Mouse (Mus musculus): Measurements from ENCODE around the gene Upk1b. TPM values are rescaled to one million over a fixed set of nuclear protein-coding genes. Genes with fewer than 3 reads are reported as not detected.
A peak's percentile ranks its signal among the peaks of the same experiment; 100 is the strongest.

Upk1b gene
- polyA plus RNA-seq, 1 experiment from 2014 or later, result 19.3 TPM

DNA sequence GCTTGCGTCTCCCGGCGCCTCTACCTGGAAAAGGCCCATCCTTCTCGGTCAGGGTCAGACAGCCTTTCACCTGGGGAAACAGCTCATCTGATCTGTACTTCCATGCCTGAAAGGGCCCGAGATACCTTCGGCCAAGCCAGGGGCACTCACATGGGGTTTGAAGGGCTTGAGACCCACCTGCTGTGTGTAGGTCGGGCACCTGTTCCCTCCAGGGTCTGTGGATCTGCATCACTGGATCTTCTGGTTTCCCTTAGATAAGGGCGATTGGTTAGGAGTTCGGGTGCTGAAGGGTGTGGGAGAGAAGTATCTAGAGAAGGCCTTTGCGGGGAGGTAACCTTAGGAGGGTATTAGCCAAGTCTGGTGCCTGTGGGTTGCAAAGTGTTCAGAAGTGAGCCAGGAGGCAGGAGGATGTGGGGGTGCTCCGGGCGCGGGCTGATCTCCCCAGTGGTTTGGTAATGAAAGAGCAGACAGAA lies 57.4 kb downstream of the Upk1b start:
- Histone ChIP-seq H3K27me3 (replicated peaks) (no peaks in the 10 kb centered on the region), H3K4me2 (peak overlapping the region; percentile 97), H3K4me1 (peaks cover 18% of the 10 kb centered on the region), H3K4me3 (peak overlapping the region; percentile 76), H3K27ac (replicated peaks) (peak overlapping the region; percentile 80), H3K9me3 (no peaks in the 10 kb centered on the region; the same call in 1 of the 2 replicates), H3K36me3 (peaks cover 8% of the 10 kb centered on the region), H3K9ac (peak overlapping the region; percentile 90)
- under 1% methylated on average over 13 of the region's 13 CpGs for WGBS
- peak; percentile 21; the same call in 1 of the 2 replicates for ATAC-seq (ENCODE audit: extremely low read depth, insufficient number of reproducible peaks, low FRiP score, low TSS enrichment)

DNA sequence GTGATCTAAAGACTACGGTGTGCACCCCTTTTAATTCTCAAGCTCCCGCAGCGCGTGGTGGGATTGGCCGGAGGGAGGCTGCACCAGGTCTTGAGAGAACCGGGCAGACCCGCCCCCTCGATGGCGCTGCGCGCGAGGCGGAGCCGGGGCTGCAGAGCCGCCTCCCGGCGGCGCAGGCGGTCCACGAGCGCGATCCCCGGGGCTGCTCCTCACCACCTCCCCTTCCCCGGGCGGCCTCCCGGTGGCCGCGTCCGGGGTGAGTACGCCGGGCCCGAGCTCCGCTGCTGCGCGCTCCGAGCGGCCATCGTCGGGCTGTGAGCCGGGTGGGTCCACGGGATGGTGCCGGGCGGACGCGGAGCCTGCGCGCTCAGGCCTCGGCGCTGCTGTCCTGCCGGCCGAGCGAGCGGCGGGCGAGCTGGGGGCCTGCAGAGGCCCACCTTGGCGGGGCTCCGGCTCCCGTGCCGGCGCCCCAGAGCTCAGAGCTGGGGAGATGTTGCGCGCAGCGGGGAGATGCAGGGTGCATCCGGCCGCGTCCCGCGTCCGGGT lies 57.9 kb downstream of the Upk1b start, which contains the start of gene B4galt4:
B4galt4 (plus strand) TSS at position 152 of the 546 bp plus-strand sequence.
- Histone ChIP-seq H3K9ac (peak within 1 kb of the TSS; percentile 90), H3K9me3 (no peaks in the 10 kb centered on the region; the same call in 1 of the 2 replicates), H3K36me3 (peaks cover 8% of the 10 kb centered on the region), H3K4me3 (peak within 1 kb of the TSS; percentile 76), H3K4me1 (peaks cover 18% of the 10 kb centered on the region), H3K27ac (replicated peaks) (peak within 1 kb of the TSS; percentile 80), H3K27me3 (replicated peaks) (no peaks in the 10 kb centered on the region), H3K4me2 (peak within 1 kb of the TSS; percentile 97)
- peak; percentile 90 for ATAC-seq (ENCODE audit: extremely low read depth, insufficient number of reproducible peaks, low FRiP score, low TSS enrichment)
- WGBS, result under 1% methylated on average over 69 of the region's 69 CpGs

DNA sequence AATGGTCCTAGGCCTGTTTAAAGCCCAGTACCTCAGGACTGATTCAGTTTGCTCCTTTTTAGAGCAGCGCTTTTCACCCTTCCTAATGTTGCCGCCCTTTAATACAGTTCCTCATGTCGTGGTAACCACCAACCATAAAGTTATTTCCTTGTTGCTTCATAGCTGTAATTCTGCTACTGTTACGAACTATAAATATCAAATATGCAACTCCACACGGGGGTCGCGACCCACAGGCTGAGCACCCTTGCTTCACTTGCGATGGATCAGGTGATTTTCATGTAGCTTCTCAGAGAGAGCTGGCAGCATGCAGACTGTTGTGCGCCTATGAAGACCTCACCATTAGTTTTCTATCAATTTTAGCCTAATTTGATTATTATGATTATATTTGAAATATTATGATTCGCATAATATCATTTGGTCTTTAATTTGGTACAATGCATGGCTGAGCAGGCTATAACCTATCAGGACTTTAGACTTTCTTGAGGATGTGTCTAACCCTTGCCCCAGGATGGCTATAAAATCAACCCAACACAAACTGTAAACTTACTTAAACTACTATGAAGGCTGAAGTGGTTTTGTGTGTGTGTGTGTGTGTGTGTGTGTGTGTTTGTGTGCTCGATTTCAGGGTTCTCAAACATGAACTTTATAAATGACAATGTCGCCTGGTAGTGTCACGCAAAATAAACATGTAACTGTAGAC lies 58.8 kb downstream of the Upk1b start:
- H3K4me2 ChIP-seq, result peak overlapping the region; percentile 97
- 79% methylated on average over 13 of the region's 13 CpGs for WGBS
- peaks cover 8% of the 10 kb centered on the region for H3K36me3 ChIP-seq
- ATAC-seq (ENCODE audit: extremely low read depth, insufficient number of reproducible peaks, low FRiP score, low TSS enrichment), result no peak
- peak overlapping the region; percentile 76 for H3K4me3 ChIP-seq
- peak overlapping the region; percentile 90 for H3K9ac ChIP-seq
- no peaks in the 10 kb centered on the region for H3K27me3 ChIP-seq (replicated peaks)
- H3K9me3 ChIP-seq, result no peaks in the 10 kb centered on the region; the same call in 1 of the 2 replicates
- no peak overlapping the region for H3K27ac ChIP-seq (replicated peaks)
- H3K4me1 ChIP-seq, result peaks cover 18% of the 10 kb centered on the region

DNA sequence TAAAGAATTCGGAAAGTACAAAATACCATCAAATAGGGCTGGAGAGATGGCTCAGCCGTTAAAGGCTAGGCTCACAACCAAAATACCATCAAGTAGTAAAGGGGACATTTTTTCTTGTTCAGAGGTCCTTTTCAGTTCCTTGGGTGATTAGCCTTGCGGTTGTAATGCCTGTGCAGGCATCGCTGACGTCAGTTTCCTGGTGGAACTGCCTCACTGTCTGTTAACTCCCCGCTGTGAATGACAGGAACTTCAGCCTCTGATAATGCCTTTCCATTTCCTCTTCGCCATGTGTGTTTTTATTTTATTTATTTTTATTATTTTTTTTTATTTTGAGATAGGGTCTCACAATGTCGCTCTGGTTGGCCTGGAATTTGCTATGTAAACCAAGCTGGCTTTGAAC lies 69.2 kb downstream of the Upk1b start:
- Histone ChIP-seq H3K27ac (replicated peaks) (peak overlapping the region; percentile 80), H3K9me3 (no peaks in the 10 kb centered on the region), H3K4me3 (no peak overlapping the region), H3K4me1 (peaks cover 18% of the 10 kb centered on the region), H3K9ac (no peak overlapping the region), H3K36me3 (no peaks in the 10 kb centered on the region), H3K4me2 (peak overlapping the region; percentile 58), H3K27me3 (replicated peaks) (no peaks in the 10 kb centered on the region)
- no peak for ATAC-seq (ENCODE audit: extremely low read depth, insufficient number of reproducible peaks, low FRiP score, low TSS enrichment)
- WGBS, result 44% methylated on average over 8 of the region's 8 CpGs

DNA sequence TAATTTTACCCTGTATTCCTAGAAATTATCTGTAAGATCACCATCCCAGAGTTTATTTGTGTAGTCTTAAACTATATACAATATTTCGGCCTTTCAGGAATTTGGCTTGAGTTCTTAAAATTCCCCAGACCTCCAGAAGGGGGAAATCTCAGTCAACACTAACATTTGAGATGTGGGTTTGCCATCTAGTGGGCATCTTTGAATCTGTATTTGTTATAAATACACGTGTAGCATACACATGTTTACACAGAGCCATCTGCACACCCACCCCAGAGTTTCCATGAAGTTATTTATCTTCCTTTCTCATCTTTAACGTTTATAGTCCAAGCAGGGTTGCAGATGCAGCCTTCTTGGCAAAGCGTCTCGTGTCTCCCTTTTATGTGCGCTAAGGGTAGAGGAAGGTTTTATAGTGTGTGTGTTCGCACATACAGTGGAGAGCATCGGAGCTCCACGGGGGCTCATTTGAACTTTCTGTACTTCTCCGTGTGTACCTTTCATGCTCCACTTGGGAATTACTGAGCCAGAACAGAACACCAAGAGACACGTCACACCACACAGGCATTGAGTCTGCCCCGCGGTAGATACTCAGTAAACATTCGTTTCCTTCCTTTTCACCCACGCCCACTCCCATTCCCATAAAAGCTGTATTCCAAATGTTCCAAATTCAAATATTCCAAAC lies 70.4 kb downstream of the Upk1b start:
- no peak overlapping the region for H3K9ac ChIP-seq

DNA sequence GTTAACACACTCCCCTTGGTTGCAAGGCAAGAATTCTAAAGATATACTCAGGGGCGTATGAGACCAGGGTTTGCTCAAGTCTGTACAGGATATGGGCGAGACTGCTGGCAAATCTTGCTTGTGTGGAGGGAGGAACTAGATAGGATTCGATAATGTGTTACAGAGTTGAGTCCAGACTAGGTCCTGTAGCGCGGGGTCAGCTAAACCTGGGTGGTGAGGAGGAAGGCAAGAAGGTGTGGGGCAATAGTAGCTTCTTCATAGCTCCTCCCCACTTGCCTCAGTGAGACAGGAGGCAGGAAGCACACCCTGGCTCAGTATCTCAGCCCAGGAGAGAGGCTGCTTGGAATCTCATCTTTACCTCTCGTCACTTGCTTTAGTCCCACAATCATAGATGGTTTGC lies 71.0 kb downstream of the Upk1b start:
- no peaks in the 10 kb centered on the region for H3K27me3 ChIP-seq (replicated peaks)
- 54% methylated on average over 6 of the region's 6 CpGs for WGBS

More for the DNA sequence above, 70.4 kb downstream of the Upk1b start:
- Histone ChIP-seq H3K27ac (replicated peaks) (peak overlapping the region; percentile 80), H3K36me3 (no peaks in the 10 kb centered on the region), H3K4me3 (peak overlapping the region; percentile 24), H3K9me3 (no peaks in the 10 kb centered on the region), H3K4me2 (peak overlapping the region; percentile 58), H3K4me1 (peaks cover 18% of the 10 kb centered on the region), H3K27me3 (replicated peaks) (no peaks in the 10 kb centered on the region)
- ATAC-seq (ENCODE audit: extremely low read depth, insufficient number of reproducible peaks, low FRiP score, low TSS enrichment), result no peak
- WGBS, result 48% methylated on average over 15 of the region's 15 CpGs

DNA sequence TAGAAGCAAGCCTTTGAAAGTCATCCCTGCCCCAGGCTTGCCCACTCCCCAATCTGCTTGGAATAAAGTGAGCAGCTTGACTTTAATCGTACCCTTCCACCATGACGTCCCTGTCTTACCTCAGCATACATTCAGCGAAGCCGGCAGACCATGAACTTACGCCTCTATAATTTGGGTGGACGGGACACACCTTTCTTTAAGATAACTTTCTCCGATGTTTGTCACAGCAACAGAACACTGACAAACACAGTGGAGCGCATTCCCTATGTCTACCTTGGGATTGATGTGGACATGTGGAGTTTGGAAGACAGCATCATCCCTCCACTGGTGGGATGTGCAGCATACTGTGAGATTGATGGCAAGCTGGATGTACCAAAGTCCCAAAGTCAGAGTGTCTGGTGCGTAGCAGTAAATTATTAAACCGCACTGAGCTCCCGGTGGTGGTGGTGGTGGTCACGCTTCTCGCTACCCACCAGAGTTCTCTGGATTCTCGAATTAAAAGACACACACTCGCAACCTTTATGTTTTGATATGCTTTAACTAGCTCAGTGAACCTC lies 71.5 kb downstream of the Upk1b start:
- Histone ChIP-seq H3K9me3 (no peaks in the 10 kb centered on the region), H3K27me3 (replicated peaks) (no peaks in the 10 kb centered on the region), H3K4me2 (no peak overlapping the region), H3K27ac (replicated peaks) (no peak overlapping the region), H3K4me3 (no peak overlapping the region), H3K36me3 (no peaks in the 10 kb centered on the region), H3K4me1 (peaks cover 18% of the 10 kb centered on the region), H3K9ac (no peak overlapping the region)
- WGBS, result 84% methylated on average over 15 of the region's 15 CpGs
- no peak for ATAC-seq (ENCODE audit: extremely low read depth, insufficient number of reproducible peaks, low FRiP score, low TSS enrichment)

More for the DNA sequence above, 71.0 kb downstream of the Upk1b start:
- Histone ChIP-seq H3K4me2 (peak overlapping the region; percentile 58; the same call in 1 of the 2 replicates), H3K4me1 (peaks cover 18% of the 10 kb centered on the region), H3K9ac (no peak overlapping the region), H3K36me3 (no peaks in the 10 kb centered on the region), H3K27ac (replicated peaks) (peak overlapping the region; percentile 48), H3K9me3 (no peaks in the 10 kb centered on the region), H3K4me3 (no peak overlapping the region)
- no peak for ATAC-seq (ENCODE audit: extremely low read depth, insufficient number of reproducible peaks, low FRiP score, low TSS enrichment)

DNA sequence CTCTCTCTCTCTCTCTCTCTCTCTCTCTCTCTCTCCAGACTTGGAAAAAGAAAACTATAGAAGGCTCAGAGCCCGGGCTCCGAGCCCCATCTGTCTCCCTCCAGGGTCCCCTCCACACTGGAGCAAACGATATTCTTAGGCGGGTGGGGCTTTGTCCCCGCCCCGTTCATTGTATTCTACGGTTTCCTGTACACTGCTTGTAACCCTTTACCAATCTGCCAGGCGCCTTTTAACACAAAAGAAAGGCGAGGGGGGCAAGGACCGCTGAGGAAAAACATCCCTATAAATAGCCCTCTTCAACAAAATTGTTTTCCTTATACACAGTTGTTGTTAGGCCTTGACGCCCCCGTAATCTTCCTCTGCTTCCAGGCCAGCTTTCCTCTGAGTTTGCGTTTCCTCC lies 75.2 kb downstream of the Upk1b start:
- Histone ChIP-seq H3K9me3 (no peaks in the 10 kb centered on the region), H3K27me3 (replicated peaks) (no peaks in the 10 kb centered on the region), H3K27ac (replicated peaks) (peak overlapping the region; percentile 41; the same call in 1 of the 2 replicates), H3K4me3 (no peak overlapping the region), H3K4me2 (peak overlapping the region; percentile 21; the same call in 1 of the 2 replicates), H3K4me1 (peaks cover 9% of the 10 kb centered on the region), H3K36me3 (no peaks in the 10 kb centered on the region), H3K9ac (no peak overlapping the region)
- no peak for ATAC-seq (ENCODE audit: extremely low read depth, insufficient number of reproducible peaks, low FRiP score, low TSS enrichment)
- WGBS, result 53% methylated on average over 13 of the region's 13 CpGs

DNA sequence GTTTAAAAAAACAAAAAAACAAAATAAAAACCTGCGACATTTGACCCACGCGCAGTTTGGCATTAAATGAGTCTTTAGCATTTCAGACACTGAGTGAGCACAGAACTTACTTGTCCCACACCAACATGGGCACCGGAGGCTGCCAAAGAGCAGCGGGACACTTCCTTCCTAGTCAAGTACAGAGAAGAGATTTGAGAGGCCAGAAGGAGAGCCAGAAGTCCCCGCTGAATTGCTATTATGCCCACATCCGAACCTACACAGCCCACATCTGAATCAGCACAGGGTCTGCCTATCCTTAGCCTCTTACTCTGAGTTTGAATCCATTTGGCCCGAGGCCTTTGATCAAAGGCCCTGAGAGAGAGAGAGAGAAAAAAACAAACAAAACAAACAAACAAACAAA lies 75.9 kb downstream of the Upk1b start:
- ATAC-seq (ENCODE audit: extremely low read depth, insufficient number of reproducible peaks, low FRiP score, low TSS enrichment), result no peak
- Histone ChIP-seq H3K27me3 (replicated peaks) (no peaks in the 10 kb centered on the region), H3K36me3 (no peaks in the 10 kb centered on the region), H3K9me3 (no peaks in the 10 kb centered on the region), H3K27ac (replicated peaks) (peak overlapping the region; percentile 41), H3K9ac (0 out of 2 replicates have a peak overlapping the region, but pooled peaks have one; percentile 19), H3K4me2 (peak overlapping the region; percentile 21), H3K4me1 (peaks cover 4% of the 10 kb centered on the region; the same call in 1 of the 2 replicates), H3K4me3 (no peak overlapping the region)
- 67% methylated on average over 8 of the region's 8 CpGs for WGBS

All from heart, embryonic 13.5 days (tissue).